Mouse (Mus musculus) heart, postnatal 0 days (tissue): ENCODE results near the gene Cyp2w1.

Experiments
- CTCF ChIP-seq: IDR thresholded peaks from 2 replicates; pipeline ENCODE4 v1.5.1; 2016; ENCODE audit warnings: antibody characterized with exemption, control low read depth, low read depth
- EP300 ChIP-seq: IDR thresholded peaks from 2 replicates; pipeline ENCODE4 v1.6.1; 2016; ENCODE audit warnings: antibody characterized with exemption, low read depth

GRCm38 (mm10) chr5:139399991-139400390, 47.6 kb downstream of the Cyp2w1 start:
- TF ChIP-seq CTCF, result no peak
- no peak for TF ChIP-seq EP300
